Mouse (Mus musculus) liver, adult 2 months (tissue): Measurements from ENCODE around the gene Gm27021.

ENCODE experiments used
- CTCF ChIP-seq: fragments of 200-500 bp; IDR thresholded peaks from 2 replicates; pipeline ENCODE4 v1.5.1; 2011; ENCODE audit warnings: low read depth, low read length, control low read depth
- POLR2A ChIP-seq: fragments of 200-500 bp; IDR thresholded peaks from 2 replicates; pipeline ENCODE4 v1.6.1; 2011; ENCODE audit warnings: low read length, control low read depth; ENCODE audit not compliant: insufficient read depth; ENCODE audit errors: extremely low read depth

DNA sequence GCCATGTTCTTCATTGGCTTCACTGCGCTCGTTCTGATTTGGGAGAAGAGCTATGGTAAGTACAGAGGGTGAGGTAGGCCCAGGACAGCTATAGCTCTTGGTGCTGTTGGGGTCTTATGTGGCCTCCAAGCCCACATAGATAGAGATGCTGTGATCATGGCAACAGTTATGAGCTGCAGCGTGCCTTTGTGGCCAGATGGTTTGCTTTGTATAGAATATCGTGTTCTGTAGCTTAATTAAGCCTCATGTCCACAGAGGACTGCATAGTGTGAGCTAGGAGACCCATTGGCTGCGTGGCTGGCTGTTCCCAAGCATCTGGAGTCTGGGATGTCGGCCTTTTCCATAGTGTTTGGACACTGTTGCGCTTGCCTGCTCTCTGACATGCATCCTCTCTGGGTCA, 5.4 kb upstream of the Gm27021 start:
- TF ChIP-seq POLR2A (no peak), CTCF (no peak)
